Mouse (Mus musculus): ENCODE results near the gene Plac1. TPM values are rescaled to one million over a fixed set of nuclear protein-coding genes. Genes with fewer than 3 reads are reported as not detected.

Gene Plac1
- polyA plus RNA-seq, 1 experiment from 2014 or later: 2.9 TPM

GRCm38 (mm10) chrX:53101165-53101564 lies 138.7 kb downstream of the Plac1 start:
- DNase-seq (ENCODE audit: low spot score): no peak
- Histone ChIP-seq H3K4me1 (replicated peaks; ENCODE audit: insufficient read depth, low read length) (no peaks in the 10 kb centered on the region), H3K4me3 (replicated peaks; ENCODE audit: low read depth, low read length) (no peak overlapping the region), H3K27ac (no peak overlapping the region), H3K27me3 (ENCODE audit: insufficient read depth, low read length) (no peaks in the 10 kb centered on the region), H3K4me2 (ENCODE audit: low read length) (no peak overlapping the region), H3K36me3 (ENCODE audit: insufficient read depth, low read length) (no peaks in the 10 kb centered on the region), H3K9ac (ENCODE audit: low read depth, low read length) (no peak overlapping the region), H3K9me3 (replicated peaks; ENCODE audit: low read length) (no peaks in the 10 kb centered on the region)
- no peak for TF ChIP-seq CTCF (IDR thresholded peaks at IDR 0.05; ENCODE audit: low read depth)
- WGBS: 63% methylated on average over 2 of the region's 2 CpGs
- ATAC-seq (replicated peaks; ENCODE audit: low FRiP score, low read depth): no peak

DNA sequence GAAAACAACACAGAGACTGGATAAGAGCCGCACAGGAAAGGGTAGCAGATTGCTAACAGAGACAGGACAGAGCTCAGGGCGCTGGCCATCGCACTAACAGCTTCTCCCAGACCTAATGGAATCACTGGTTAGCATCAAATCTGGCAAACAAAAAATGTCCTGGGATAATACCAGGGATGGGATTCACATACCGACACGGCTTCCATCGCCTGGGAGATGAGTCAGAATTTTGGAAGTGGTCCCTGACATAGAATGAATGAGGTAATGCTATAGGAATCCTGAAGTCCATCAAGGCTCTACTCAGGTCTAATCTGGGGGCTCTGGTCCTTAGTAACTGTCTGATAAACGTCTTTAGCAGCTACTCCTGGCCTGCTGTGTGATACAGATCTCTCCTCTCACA lies 140.0 kb downstream of the Plac1 start:
- no peak for ATAC-seq (replicated peaks; ENCODE audit: low FRiP score, low read depth)
- no peaks in the 10 kb centered on the region for H3K4me1 ChIP-seq (replicated peaks; ENCODE audit: insufficient read depth, low read length)
- H3K36me3 ChIP-seq (ENCODE audit: insufficient read depth, low read length): no peaks in the 10 kb centered on the region
- H3K9ac ChIP-seq (ENCODE audit: low read depth, low read length): no peak overlapping the region
- H3K27ac ChIP-seq: no peak overlapping the region
- H3K9me3 ChIP-seq (replicated peaks; ENCODE audit: low read length): no peaks in the 10 kb centered on the region
- no peak for TF ChIP-seq CTCF (IDR thresholded peaks at IDR 0.05; ENCODE audit: low read depth)
- no peak overlapping the region for H3K4me3 ChIP-seq (replicated peaks; ENCODE audit: low read depth, low read length)
- no peak for DNase-seq (ENCODE audit: low spot score)
- H3K4me2 ChIP-seq (ENCODE audit: low read length): no peak overlapping the region
- no peaks in the 10 kb centered on the region for H3K27me3 ChIP-seq (ENCODE audit: insufficient read depth, low read length)
- WGBS: 73% methylated on average over 7 of the region's 7 CpGs

DNA sequence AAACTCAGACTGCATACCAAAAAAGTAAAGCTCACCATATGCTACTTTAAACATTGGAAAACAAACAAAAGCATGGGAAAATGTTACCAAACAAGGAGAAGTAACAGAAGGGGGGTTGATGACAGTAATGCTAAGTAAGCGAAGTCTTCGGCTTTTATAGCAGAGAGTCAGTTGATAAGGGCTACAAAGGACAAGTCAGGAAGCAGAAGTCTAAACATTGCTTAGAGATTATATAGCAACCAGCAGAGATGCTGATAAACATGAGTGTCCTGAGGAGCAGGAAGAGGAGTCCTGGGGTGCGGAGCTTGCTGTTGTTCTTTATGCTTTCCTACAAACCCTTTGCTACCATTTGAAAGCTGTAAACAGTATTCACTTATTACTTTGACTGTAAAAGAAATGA lies 140.6 kb downstream of the Plac1 start:
- H3K27ac ChIP-seq: no peak overlapping the region
- no peaks in the 10 kb centered on the region for H3K9me3 ChIP-seq (replicated peaks; ENCODE audit: low read length)

DNA sequence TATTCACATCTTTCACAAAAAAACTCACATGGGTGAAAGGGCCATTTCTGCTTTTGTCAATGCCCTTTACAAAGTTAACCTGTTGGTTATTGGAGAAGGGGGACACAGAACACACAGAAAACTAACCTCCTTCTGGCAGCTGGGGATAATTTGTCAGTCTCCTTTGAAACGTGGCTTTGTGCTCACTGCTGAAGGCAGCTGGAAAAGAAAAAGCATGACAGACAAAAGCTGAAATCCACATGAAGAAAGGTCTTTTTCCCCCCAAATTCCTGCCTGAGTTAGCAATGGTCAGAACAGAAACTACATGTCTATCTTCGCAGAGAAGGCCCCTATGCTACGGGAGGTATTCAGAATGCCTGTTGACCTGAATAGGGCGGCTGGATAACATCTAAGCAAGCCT lies 141.6 kb downstream of the Plac1 start:
- Histone ChIP-seq H3K4me1 (replicated peaks; ENCODE audit: insufficient read depth, low read length) (no peaks in the 10 kb centered on the region), H3K9me3 (replicated peaks; ENCODE audit: low read length) (no peaks in the 10 kb centered on the region), H3K4me3 (replicated peaks; ENCODE audit: low read depth, low read length) (no peak overlapping the region), H3K27ac (no peak overlapping the region), H3K36me3 (ENCODE audit: insufficient read depth, low read length) (no peaks in the 10 kb centered on the region), H3K4me2 (ENCODE audit: low read length) (no peak overlapping the region), H3K9ac (ENCODE audit: low read depth, low read length) (no peak overlapping the region), H3K27me3 (ENCODE audit: insufficient read depth, low read length) (no peaks in the 10 kb centered on the region)
- no peak for TF ChIP-seq CTCF (IDR thresholded peaks at IDR 0.05; ENCODE audit: low read depth)
- DNase-seq (ENCODE audit: low spot score): no peak
- ATAC-seq (replicated peaks; ENCODE audit: low FRiP score, low read depth): no peak
- WGBS: 72% methylated on average over 4 of the region's 4 CpGs

More for the DNA sequence above, 140.6 kb downstream of the Plac1 start:
- Histone ChIP-seq H3K27me3 (ENCODE audit: insufficient read depth, low read length) (no peaks in the 10 kb centered on the region), H3K4me1 (replicated peaks; ENCODE audit: insufficient read depth, low read length) (no peaks in the 10 kb centered on the region), H3K4me2 (ENCODE audit: low read length) (no peak overlapping the region), H3K4me3 (replicated peaks; ENCODE audit: low read depth, low read length) (no peak overlapping the region), H3K36me3 (ENCODE audit: insufficient read depth, low read length) (no peaks in the 10 kb centered on the region), H3K9ac (ENCODE audit: low read depth, low read length) (no peak overlapping the region)
- TF ChIP-seq CTCF (IDR thresholded peaks at IDR 0.05; ENCODE audit: low read depth): no peak
- WGBS: 77% methylated on average over 3 of the region's 3 CpGs
- DNase-seq (ENCODE audit: low spot score) (no peak), ATAC-seq (replicated peaks; ENCODE audit: low FRiP score, low read depth) (no peak)

GRCm38 (mm10) chrX:53097786-53098185 lies 142.1 kb downstream of the Plac1 start:
- H3K36me3 ChIP-seq (ENCODE audit: insufficient read depth, low read length): no peaks in the 10 kb centered on the region
- DNase-seq (ENCODE audit: low spot score): no peak
- no peak overlapping the region for H3K4me3 ChIP-seq (replicated peaks; ENCODE audit: low read depth, low read length)
- H3K27me3 ChIP-seq (ENCODE audit: insufficient read depth, low read length): no peaks in the 10 kb centered on the region
- TF ChIP-seq CTCF (IDR thresholded peaks at IDR 0.05; ENCODE audit: low read depth): no peak
- ATAC-seq (replicated peaks; ENCODE audit: low FRiP score, low read depth): no peak
- H3K27ac ChIP-seq: no peak overlapping the region
- H3K9me3 ChIP-seq (replicated peaks; ENCODE audit: low read length): no peaks in the 10 kb centered on the region
- 75% methylated on average over 4 of the region's 4 CpGs for WGBS
- no peak overlapping the region for H3K9ac ChIP-seq (ENCODE audit: low read depth, low read length)
- no peak overlapping the region for H3K4me2 ChIP-seq (ENCODE audit: low read length)
- H3K4me1 ChIP-seq (replicated peaks; ENCODE audit: insufficient read depth, low read length): no peaks in the 10 kb centered on the region

- WGBS: 58% methylated on average over 2 of the region's 2 CpGs
- Histone ChIP-seq H3K4me1 (replicated peaks; ENCODE audit: insufficient read depth, low read length) (no peaks in the 10 kb centered on the region), H3K4me2 (ENCODE audit: low read length) (no peak overlapping the region), H3K4me3 (replicated peaks; ENCODE audit: low read depth, low read length) (no peak overlapping the region), H3K27ac (no peak overlapping the region), H3K36me3 (ENCODE audit: insufficient read depth, low read length) (no peaks in the 10 kb centered on the region), H3K9ac (ENCODE audit: low read depth, low read length) (no peak overlapping the region), H3K9me3 (replicated peaks; ENCODE audit: low read length) (no peaks in the 10 kb centered on the region), H3K27me3 (ENCODE audit: insufficient read depth, low read length) (no peaks in the 10 kb centered on the region)
- no peak for ATAC-seq (replicated peaks; ENCODE audit: low FRiP score, low read depth)
- DNase-seq (ENCODE audit: low spot score): no peak
- no peak for TF ChIP-seq CTCF (IDR thresholded peaks at IDR 0.05; ENCODE audit: low read depth)
Observed at GRCm38 (mm10) chrX:53093381-53093780, 146.5 kb downstream of the Plac1 start.

DNA sequence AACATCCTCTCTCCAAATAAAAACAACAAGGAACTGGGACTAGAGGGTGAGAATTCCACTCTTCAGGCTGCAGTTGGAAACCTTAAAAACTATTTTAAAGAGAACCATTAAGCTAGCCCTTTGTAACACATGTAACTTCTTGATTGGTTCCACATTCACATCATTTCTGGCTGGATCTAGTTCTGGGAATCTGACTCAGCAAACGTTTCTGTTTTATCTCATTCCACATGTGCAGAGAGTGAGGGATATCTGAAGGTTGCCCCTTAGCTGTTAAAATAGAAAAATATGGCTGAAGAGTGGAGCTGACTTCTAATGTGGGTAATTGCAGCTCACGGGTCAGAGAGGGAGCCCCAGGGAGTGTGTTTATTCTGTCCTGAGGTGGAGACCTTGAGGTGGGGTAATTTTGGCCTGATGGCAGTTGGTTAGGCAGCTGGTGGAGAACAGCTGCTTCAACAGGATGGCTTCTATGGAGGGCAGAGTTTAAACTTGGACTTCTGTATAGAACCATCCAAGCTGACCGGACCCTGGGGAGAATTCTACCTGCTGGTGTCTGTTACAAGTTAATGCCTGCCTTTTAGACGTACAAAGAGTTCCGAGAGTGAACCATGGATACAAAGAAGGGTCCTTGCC lies 151.1 kb downstream of the Plac1 start:
- H3K27ac ChIP-seq: no peak overlapping the region
- WGBS: 45% methylated on average over 5 of the region's 5 CpGs
- H3K9ac ChIP-seq (ENCODE audit: low read depth, low read length): no peak overlapping the region
- no peak for TF ChIP-seq CTCF (IDR thresholded peaks at IDR 0.05; ENCODE audit: low read depth)
- ATAC-seq (replicated peaks; ENCODE audit: low FRiP score, low read depth): no peak
- no peak overlapping the region for H3K4me3 ChIP-seq (replicated peaks; ENCODE audit: low read depth, low read length)
- no peaks in the 10 kb centered on the region for H3K36me3 ChIP-seq (ENCODE audit: insufficient read depth, low read length)
- no peaks in the 10 kb centered on the region for H3K9me3 ChIP-seq (replicated peaks; ENCODE audit: low read length)
- no peaks in the 10 kb centered on the region for H3K27me3 ChIP-seq (ENCODE audit: insufficient read depth, low read length)
- no peak overlapping the region for H3K4me2 ChIP-seq (ENCODE audit: low read length)
- no peaks in the 10 kb centered on the region for H3K4me1 ChIP-seq (replicated peaks; ENCODE audit: insufficient read depth, low read length)
- DNase-seq (ENCODE audit: low spot score): no peak

All from kidney, postnatal 0 days (tissue).